In the genomic region with DNA sequence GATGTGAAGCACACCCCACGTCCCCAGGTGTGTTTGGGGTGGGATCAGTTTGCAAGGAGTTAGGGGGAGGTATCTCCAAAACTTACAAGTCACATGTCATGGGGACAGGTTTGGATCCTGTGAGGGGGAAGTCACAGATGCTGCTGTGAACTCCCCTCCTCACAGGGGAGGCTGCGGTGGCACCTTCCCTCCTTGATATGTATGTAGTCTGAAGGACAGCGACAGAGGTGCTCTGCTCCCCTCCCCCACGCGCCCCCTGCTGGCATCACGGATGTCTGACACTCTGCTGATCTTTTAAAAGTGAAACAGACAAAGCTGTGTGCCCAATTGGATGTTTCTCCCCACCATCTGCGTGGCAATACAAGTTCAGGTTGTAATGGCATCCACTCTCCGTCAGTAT, we compare ENCODE assay signal across 8 mouse cellular contexts. TPM values are rescaled to one million over a fixed set of nuclear protein-coding genes. Genes with fewer than 3 reads are reported as not detected.
DNase-seq lines count a peak whose midpoint lies in the region; ATAC-seq and TF ChIP-seq lines count a peak whose summit lies in the region.

No protein-coding gene starts in this region.

- H3K27me3 ChIP-seq in heart, embryonic 15.5 days, result no peaks in the 10 kb centered on the region; the same call in 1 of the 2 replicates
- H3K27me3 ChIP-seq in midbrain, embryonic 14.5 days (ENCODE audit: control insufficient read depth, insufficient read depth, low read length), result no peaks in the 10 kb centered on the region
- no peaks in the 10 kb centered on the region for H3K27me3 ChIP-seq in stomach, postnatal 0 days (ENCODE audit: control insufficient read depth, insufficient read depth, low read length)

- no peak overlapping the region for H3K4me3 ChIP-seq in cortical plate, adult 2 months (ENCODE audit: insufficient read depth, low read length)
- H3K4me3 ChIP-seq in heart, embryonic 15.5 days, result no peak overlapping the region
- no peak overlapping the region for H3K4me3 ChIP-seq in midbrain, embryonic 14.5 days (replicated peaks; ENCODE audit: low read depth, low read length)
- H3K4me3 ChIP-seq in stomach, postnatal 0 days (ENCODE audit: low read depth, low read length), result no peak overlapping the region

- no peaks in the 10 kb centered on the region for H3K4me1 ChIP-seq in cortical plate, adult 2 months (ENCODE audit: control insufficient read depth, insufficient read depth, low read length)
- H3K4me1 ChIP-seq in heart, embryonic 15.5 days (replicated peaks), result peaks cover 4% of the 10 kb centered on the region
- H3K4me1 ChIP-seq in midbrain, embryonic 14.5 days (ENCODE audit: control insufficient read depth, insufficient read depth, low read length), result no peaks in the 10 kb centered on the region
- no peaks in the 10 kb centered on the region; the same call in 1 of the 2 replicates for H3K4me1 ChIP-seq in stomach, postnatal 0 days (replicated peaks; ENCODE audit: control insufficient read depth, insufficient read depth)

- H3K27ac ChIP-seq in cortical plate, adult 2 months (ENCODE audit: insufficient read depth, low read length), result no peak overlapping the region
- H3K27ac ChIP-seq in heart, embryonic 15.5 days, result no peak overlapping the region
- H3K27ac ChIP-seq in midbrain, embryonic 14.5 days (replicated peaks; ENCODE audit: low read depth, low read length), result no peak overlapping the region
- H3K27ac ChIP-seq in stomach, postnatal 0 days (replicated peaks), result no peak overlapping the region

- 17% methylated on average over 8 of the region's 8 CpGs for WGBS in heart, embryonic 15.5 days
- 25% methylated on average over 8 of the region's 8 CpGs for WGBS in midbrain, embryonic 14.5 days
- 23% methylated on average over 8 of the region's 8 CpGs for WGBS in stomach, postnatal 0 days

- ATAC-seq in heart, embryonic 15.5 days (replicated peaks; ENCODE audit: insufficient number of reproducible peaks, insufficient read depth, low FRiP score, low read depth), result 0 out of 2 replicates have a peak, but pooled peaks have one; percentile 41
- peak; percentile 44; the same call in 1 of the 2 replicates for ATAC-seq in midbrain, embryonic 14.5 days (ENCODE audit: low FRiP score, low TSS enrichment)
- ATAC-seq in stomach, postnatal 0 days (ENCODE audit: low FRiP score, low TSS enrichment), result 0 out of 2 replicates have a peak, but pooled peaks have one; percentile 25

- no peak overlapping the region for H3K9ac ChIP-seq in heart, embryonic 15.5 days
- H3K9ac ChIP-seq in midbrain, embryonic 14.5 days (replicated peaks; ENCODE audit: low read length), result no peak overlapping the region
- no peak overlapping the region for H3K9ac ChIP-seq in stomach, postnatal 0 days (ENCODE audit: low read length)

- no peak overlapping the region for H3K4me2 ChIP-seq in heart, embryonic 15.5 days
- H3K4me2 ChIP-seq in midbrain, embryonic 14.5 days (ENCODE audit: low read length), result no peak overlapping the region
- no peak overlapping the region for H3K4me2 ChIP-seq in stomach, postnatal 0 days (replicated peaks; ENCODE audit: low read depth)

- no peaks in the 10 kb centered on the region for H3K9me3 ChIP-seq in heart, embryonic 15.5 days (replicated peaks)
- H3K9me3 ChIP-seq in midbrain, embryonic 14.5 days (ENCODE audit: control insufficient read depth, low read length), result no peaks in the 10 kb centered on the region
- H3K9me3 ChIP-seq in stomach, postnatal 0 days (ENCODE audit: control insufficient read depth, low read length), result no peaks in the 10 kb centered on the region

- TF ChIP-seq EP300 in stomach, postnatal 0 days (optimal IDR thresholded peaks at IDR 0.05), result no peak

- TF ChIP-seq CTCF in cortical plate, adult 2 months (IDR thresholded peaks at IDR 0.05; ENCODE audit: extremely low read depth, insufficient read depth, low read length), result peak; percentile 56
- peak; percentile 83 for TF ChIP-seq CTCF in stomach, postnatal 0 days (IDR thresholded peaks at IDR 0.05; ENCODE audit: low read depth)

- H3K36me3 ChIP-seq in heart, embryonic 15.5 days, result no peaks in the 10 kb centered on the region
- H3K36me3 ChIP-seq in midbrain, embryonic 14.5 days (ENCODE audit: control insufficient read depth, insufficient read depth, low read length), result no peaks in the 10 kb centered on the region
- H3K36me3 ChIP-seq in stomach, postnatal 0 days (ENCODE audit: control insufficient read depth, insufficient read depth, low read length), result no peaks in the 10 kb centered on the region

- no peak for TF ChIP-seq POLR2A in cortical plate, adult 2 months (IDR thresholded peaks at IDR 0.05; ENCODE audit: extremely low read depth, insufficient read depth, low read length)

- DNase-seq in cerebellum, adult 9-10 months, result peak; percentile 18
- DNase-seq in cerebellum, adult 11 months, result no peak
- peak; percentile 40 to 62 for DNase-seq in CD8-positive naive resting alpha-beta T cell, adult 2 months (ENCODE audit: low read depth in 2 of 2, low spot score in 2 of 2)
- peak; percentile 62 to 70 for DNase-seq in layer of hippocampus, postnatal 10 days (ENCODE audit: low spot score in 2 of 2)
- DNase-seq in midbrain, embryonic 14.5 days, result peak; percentile 81
- peak; percentile 69 for DNase-seq in stomach, postnatal 0 days (ENCODE audit: low spot score)

RNA-seq across cellular contexts. Expression of gene Sepsecs, which starts 35.5 kb away (rescaled TPM):
- polyA plus RNA-seq in cortical plate, adult 2 months (2012; rRNA removed), result 10.5 and 10.8 TPM in 2 replicates
- 5.1 and 6.6 TPM in 2 replicates for polyA plus RNA-seq in heart, embryonic 15.5 days (2015; fragmentation: Nextera tagmentation; extraction: Ambion mirVana)
- 10 to 100 TPM; 10.0 to 10.6 TPM for total RNA-seq in layer of hippocampus, postnatal 10 days (2021)
- 7.2 and 10.7 TPM in 2 replicates for polyA plus RNA-seq in midbrain, embryonic 14.5 days (2014; fragmentation: Nextera tagmentation; extraction: Ambion mirVana)
- 6.1 and 6.2 TPM in 2 replicates for polyA plus RNA-seq in stomach, postnatal 0 days (2015; fragmentation: Nextera tagmentation; extraction: Ambion mirVana)
